Mouse (Mus musculus) brain, embryonic 18.5 days (tissue): ENCODE data around the gene Zfp335.
A peak's percentile ranks its signal among the peaks of the same experiment; 100 is the strongest.

Source experiments
- DNase-seq: peaks from one replicate; pipeline ENCODE4 v3.0.0-alpha.2; 2012; ENCODE audit warnings: low read depth, low spot score

The Zfp335 gene

DNA sequence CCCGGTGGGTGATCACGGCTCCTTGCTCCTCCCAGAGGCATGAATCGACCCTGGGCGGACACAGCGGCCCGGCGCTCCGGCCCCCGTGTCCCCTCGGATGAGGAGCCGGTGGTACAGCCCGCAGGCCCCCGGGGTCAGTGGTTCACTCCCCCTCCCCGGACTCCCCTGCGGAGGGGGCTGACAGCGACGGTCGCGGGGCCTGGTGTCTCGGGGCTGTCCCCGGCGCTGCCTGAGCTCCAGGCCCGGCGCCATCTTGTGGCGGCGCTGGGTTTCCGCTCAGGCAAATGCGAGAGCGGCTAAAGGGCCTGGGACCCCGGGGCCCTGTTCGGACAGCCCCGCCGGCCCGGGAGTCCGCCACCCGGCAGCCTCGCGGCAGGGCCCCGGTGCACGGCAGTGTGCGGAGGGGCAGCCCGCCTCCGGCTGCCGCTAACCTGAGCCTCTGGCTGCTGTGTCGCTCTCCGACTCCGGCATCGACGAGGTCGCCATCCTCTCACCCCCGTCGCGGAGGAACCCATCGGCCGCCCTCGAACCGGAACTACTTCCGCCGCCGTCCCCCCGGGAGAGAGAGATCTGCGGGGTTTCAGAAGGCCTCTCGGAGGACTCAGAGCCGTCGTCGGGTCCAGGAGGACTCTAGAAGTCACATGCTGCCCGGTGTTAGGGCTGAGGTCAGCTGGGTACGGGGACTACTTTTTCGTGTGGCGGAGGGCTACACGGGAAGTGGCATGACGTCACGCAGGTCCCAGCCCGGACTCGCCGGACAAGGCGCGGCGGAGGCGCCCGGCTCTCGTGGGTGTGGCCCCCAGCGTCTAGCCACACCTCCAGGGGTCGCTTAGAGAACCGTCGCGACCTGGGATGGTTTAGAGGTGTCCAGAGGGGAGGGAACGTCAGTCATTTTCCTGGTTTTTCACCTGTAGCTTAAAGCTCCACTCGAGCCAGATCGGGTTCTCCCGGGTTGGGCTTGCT, at the start of gene Zfp335:
TSS of gene Zfp335 (minus strand) at position 672 of the 963 bp plus-strand sequence.
- peak; percentile 88 for DNase-seq

DNA sequence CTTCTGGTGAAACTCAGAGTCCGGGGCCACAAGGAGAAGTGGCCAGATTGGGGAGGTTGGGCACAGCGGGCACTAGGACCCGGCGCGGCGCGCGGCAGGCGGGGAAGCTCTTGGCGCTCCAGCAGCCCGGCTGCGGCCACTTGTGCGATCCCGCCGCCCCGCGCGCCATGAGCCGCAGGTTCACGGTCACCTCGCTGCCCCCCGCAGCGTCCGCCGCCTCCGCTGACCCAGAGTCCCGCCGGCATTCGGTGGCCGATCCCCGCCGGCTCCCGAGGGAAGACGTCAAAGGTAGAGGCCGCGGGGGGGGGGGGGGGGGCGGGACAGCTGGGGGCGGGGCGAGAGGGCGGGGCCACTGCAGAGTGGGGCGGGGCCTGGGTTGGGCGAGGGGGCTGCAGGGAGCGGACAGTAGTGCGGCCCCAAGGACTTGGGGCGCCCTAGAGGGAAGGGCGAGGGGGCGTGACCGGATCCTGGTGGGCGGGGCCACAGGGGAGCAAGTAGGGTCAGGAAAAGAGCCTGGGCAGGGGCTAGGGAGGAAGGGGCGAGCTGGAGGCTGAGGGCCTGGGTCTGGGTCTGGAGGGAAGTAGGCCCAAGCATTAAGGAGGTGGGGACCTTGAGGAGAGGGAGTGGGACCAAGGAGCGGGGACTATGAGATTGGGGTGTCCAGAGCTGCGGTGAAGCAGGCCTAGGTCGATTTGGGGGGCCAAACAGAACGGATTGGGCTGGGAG, 49.3 kb upstream of the Zfp335 start, which contains the start of gene Slc12a5:
TSS of gene Slc12a5 (plus strand) at position 87 of the 726 bp plus-strand sequence.
- DNase-seq = no peak

DNA sequence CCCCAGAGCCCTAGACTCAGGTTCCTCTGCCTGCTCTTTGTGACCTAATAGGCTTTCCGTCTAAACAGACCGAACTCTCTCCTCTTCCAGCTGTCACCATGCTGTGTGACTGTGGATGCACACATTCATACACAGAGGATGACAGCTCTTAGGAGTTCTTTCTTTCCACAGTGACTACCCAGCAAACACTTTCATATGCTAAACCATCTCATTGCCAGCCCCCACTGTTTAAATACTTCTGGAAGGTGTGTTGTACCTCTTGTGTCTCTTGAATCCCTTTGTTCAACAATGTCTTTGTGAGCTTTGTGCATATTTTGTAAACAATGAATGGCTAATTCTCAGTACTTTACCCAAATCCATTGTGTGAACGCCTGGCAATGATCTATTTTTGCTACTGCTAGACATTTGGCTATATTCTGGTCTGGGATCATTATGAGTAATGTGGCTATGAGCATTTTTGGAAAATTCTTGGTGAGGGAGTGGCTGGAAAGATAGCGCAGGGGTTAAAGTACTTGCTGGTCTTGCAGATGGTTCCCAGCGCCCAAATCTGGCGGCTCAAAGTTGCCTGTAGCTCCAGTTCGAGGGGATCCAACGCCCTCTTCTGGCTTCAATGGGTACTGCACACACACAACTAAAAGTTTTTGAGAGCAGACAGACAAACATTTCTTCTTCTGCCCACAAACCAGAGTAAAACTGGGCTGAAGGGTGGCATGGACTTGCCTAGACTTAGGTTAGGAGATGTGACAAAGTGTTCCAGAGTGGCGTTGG, 46.2 kb upstream of the Zfp335 start:
- no peak for DNase-seq

DNA sequence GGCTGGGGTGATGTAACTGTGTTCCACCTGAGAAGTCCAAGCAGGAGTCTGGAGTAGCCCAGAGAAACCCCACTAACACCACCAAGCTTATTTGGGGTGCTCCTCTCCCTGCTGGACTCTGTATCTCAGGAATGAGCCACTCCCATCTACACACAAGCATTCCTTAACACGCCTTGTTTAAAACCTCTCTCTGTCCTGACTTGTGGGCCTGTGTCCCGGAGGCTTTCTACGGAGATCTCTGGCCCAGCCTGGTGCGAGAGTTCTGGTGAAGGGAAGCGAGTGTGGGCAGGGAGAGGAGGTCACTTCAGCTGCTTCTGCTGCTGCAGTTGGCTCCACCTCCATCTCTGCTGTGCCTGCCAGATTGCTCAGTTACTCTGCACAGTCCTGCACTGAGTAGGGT, 44.6 kb upstream of the Zfp335 start:
- no peak for DNase-seq

DNA sequence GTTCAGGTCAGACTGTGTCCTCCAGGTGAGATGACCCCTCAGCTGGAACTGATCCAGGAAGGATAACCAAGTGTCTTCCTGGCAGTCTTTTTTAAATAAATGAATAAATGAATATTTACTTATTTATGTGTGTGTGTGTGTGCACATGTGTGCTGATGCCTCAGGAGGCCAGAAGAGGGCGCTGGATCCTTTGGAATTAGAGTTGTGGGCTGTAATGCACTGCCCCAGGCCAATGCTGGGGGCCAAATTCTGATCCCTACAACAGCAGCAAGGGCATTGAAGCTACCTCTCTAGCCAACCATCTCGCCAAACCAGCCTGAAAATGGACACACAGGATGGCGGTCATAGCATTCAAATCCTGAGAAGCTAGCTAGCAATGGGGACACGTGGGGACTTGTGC, 44.2 kb upstream of the Zfp335 start:
- DNase-seq = no peak

DNA sequence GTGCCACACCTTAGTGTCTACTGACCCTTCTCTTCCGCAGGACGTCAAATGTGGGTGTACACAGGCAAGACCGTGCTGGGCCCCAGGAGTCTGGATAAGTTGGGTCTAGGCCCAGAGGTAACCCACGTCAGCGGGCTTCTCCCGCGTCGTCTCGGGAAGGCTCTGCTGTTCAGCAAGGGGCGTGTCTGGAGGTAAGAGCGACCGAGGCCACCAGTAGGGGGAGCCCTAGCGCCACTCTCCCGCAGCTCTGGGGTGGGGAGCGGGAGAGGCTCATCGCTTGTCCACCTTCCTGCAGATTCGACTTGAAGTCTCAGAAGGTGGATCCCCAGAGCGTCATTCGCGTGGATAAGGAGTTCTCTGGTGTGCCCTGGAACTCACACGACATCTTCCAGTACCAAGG, 41.7 kb upstream of the Zfp335 start:
- no peak for DNase-seq

DNA sequence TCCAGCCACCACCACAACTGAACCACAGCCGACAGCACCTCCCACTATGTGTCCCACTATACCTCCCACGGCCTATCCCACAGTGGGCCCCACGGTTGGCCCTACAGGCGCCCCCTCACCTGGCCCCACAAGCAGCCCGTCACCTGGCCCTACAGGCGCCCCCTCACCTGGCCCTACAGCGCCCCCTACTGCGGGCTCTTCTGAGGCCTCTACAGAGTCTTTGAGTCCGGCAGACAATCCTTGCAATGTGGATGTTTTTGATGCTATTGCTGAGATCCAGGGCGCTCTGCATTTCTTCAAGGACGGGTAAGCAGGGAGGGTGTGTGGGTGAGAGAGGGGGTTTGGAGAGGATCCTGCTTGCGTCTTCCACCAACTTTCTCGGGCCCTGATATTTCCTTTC, 40.9 kb upstream of the Zfp335 start:
- DNase-seq = no peak

DNA sequence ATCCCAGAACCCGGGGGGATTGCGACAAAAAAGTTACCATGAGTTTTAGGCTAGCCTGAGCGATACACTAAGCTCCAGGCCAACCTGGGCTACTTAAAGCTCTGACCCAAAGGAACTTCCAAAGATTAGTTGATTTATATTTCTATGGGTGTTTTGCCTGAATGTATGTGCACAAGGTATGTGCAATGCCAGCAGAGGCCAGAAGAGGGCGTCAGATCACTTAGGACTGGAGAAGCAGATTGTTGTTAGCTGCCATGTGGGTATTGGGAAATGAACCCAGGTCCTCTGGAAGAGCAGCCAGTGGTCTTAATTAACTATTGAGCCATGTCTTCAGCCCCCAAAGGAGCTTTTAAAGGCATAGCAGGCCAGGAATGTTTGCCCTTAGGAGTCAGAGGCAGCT, 40.2 kb upstream of the Zfp335 start:
- DNase-seq = no peak

DNA sequence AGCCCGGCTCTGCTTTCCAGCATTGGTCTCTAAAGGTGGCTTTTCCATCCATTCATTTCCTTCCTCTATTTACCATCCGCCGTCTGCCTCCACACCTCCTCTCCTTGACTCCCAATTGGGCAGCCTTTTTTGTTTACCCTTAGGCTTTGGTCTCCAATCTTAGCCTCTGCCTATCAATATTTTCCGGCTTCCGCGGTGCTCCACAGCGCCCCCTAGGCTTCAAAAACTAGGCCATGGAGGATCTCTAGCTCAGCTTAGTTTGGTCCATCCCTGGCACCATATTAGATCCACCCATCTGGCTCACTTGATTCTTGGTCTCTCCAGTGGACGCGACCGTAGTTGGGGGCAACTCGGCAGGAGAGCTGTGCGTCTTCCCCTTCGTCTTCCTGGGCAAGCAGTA, 38.9 kb upstream of the Zfp335 start:
- no peak for DNase-seq

DNA sequence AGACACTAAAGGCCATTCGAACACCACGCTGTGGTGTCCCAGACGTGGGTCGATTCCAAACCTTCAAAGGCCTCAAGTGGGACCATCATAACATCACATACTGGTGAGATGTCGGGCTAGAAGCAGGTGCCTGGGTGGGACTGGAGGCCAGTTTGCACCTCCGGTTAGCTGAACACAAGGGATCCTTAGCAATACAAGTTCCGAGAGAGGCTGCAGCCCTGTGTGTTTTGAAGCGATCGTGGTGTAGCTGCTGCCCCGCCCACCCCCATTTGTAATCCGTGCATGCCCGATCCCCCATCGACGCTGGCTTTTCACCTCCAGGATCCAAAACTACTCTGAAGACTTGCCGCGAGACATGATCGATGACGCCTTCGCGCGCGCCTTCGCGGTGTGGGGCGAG, 37.4 kb upstream of the Zfp335 start:
- DNase-seq = no peak

DNA sequence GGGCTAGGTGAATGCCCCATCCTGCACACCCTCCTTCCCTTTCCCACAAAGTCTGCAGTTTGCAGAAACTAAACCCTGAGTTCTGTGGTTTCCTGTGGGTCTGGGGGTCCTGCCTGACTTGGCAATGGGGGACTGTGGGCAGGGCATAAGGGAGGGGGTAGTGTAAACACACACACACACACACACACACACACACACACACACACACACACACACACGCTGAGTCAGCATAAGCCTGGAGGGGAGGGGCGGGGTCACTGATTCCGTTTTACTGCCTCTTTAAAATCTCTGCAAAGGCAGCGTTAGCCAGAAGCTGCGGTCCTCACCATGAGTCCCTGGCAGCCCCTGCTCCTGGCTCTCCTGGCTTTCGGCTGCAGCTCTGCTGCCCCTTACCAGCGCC, 36.4 kb upstream of the Zfp335 start:
- no peak for DNase-seq

DNA sequence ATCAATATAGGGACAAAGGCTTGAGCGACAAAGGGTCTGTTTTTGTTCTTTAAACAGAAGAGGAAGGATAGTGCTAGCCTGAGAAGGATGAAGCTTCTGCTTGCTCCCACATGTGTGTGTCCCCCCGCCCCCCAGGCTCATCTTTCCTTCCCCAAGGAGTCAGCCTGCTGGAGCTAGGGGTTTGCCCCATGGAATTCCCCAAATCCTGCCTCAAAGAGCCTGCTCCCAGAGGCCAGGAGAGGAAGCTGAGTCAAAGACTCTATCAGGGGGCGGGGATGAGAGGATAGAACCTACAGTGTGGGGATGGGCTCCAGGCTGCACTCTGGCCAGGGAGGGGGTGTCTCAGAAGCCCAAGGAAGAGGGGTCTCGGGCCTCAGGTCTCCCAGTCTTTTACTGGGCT, 35.9 kb upstream of the Zfp335 start:
- no peak for DNase-seq

DNA sequence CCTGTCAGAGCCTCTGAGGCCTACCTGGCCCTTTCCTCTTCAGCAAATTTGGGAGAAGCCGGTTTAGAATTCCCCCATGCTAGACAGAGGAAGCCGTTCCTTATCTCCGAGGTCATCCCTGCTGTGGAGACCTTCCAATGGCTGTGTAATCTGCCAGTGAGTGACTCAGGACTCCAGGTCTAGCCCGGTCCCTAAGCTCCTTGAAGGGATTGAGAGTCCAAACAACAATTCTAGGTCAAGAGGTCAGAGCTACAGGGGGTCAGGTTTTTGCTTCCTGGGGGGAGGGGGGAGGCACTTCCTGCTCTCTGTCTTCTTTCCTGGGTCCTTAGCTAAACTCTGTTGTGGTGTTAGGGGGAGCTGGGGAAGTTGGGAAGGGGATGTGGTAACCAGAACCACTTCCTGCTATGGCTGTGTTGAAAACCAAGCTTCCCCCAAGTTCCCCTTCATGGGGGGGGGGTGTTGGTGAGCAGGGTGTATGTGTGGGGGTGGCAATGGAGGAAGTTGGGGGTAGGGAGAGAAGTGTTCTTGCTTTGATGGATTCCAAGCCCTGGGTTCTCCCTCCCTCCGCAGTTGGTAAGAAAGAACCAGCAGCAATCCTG, 31.2 kb upstream of the Zfp335 start:
- DNase-seq = no peak

DNA sequence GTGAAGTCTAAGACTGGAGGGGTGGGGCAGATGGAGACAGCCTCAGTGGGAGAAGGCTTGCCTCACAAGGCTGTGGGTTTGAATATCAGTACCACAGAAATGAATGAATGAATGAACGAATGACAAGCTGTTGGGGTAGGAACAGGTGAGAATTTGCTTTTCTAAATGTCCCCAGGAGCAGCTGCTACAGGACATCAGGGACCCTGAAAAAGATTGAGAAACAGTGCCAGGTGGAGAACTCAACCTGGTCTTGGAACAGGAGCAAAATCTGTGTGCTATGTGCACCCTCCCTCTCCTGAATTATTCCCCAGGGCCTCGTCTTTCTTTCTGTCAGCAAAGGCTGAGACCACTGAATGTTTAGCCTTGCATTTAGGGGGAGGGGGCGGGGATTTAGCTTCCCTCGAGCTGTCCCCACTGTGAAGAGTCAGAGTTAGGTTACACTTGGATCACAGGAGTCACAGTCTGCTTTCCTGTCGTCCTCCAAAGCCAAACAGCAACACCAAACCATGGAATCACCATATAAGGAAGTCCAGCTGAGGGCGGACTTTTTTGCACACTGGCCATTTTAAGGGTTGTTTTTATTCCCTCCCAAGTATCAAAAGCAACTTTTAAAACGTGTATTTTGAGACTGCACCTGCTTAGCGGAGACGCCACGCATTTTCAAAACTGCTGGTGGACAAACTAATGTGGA, 28.7 kb upstream of the Zfp335 start, which contains the start of gene Mmp9:
TSS of gene Mmp9 (plus strand) at position 641 of the 691 bp plus-strand sequence.
- DNase-seq = no peak

DNA sequence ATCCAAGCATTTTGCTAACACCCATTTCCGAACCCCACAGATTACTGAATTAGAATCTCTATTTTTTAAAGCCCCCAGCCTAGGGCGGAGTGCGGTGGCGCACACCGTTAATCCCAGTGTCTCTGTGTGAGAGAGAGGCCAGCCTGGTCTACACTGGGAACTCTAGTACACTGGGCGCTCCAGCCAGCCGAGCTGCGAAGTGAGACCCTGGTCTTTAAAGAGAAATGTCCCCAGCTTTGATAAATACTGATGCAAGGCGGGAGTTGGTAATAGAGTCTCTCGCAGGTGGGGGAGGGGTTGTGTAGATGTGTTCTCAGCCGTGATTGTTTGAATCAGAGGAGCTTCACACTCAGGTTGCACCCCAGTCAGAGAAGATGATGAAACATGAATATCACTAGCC, 27.5 kb upstream of the Zfp335 start:
- DNase-seq = no peak

DNA sequence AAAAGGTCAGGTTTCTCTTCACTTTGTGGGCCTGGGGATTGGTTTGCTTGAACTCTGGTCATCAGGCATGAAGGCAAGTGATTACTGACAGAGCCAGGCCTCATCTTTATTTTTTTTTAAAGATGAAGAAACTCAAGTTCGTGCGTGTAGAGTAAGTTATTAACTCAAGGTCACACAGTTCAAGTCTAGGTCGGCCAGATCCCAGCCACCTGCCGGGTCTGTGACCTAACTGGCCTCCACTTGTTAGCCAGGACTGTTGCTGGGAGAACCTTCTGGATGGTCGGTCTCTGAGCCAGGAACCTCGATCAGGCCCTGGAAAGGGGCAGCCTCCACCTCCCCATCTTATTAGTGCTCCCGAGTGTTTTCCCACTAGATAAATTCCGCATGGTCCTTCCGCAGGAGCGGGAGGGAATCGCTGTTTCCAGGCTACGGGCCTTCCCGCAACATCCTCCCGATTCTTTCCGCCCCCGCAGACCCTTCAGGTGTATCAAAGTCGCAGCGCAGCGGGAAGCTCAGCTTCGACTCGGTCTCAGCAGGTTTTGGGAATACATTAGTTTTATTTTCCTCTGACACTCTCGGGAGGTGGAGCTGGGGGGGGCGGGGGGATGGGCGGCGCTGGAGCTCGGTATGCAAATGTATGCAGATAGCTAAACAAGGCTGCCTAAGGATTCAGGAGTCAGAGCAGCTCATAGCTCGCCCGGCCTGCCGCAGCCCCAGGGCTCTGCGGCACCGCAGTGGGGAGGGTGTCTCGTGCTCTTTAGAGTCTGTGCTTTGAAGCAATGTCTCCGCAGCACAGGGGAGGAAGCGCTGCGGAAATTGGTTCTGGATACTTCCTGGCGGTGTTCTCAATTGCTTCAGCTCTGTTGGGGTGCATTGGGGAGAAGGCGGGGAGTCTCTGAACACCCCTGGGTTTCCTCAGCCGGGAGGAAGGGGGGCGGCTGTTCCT, 26.9 kb upstream of the Zfp335 start:
- no peak for DNase-seq

DNA sequence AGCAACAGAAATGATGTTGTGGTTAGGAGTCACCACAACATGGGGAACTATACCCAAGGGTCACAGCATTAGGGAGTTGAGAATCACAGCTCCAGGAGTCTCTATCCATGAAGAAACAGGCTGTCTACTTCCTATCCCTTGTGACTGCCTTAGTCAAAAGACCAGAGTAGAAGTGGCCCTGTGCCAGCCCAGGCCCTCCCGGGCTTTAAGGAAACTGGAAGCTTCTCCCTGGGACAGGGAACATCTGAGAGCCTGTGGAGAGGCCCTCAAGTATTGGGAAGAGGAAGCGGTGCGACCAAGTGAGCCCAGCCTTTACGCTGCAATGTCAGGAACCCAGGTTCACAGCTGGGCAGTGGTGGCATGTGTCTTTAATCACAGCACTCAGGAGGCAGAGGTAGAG, 24.4 kb upstream of the Zfp335 start:
- DNase-seq = no peak

DNA sequence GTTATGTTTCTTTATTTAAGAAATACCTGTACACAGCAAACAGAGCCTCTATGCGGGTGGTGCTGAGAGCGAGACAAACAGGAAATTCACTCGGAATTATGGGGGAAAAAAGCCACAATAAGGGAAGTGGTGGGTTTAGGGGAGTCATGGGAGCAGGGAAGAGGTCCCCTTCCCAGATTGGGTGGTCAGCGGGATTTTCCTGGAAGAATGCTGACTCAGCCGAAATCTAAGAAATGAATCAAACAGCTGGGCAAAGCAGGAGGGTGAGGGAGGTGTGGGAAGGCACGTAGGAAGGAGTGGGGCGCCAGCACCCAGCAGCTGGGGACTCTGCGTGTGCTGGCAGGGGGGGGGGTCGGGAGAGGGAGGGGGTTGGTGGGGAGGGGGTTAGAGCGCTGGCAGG, 22.0 kb upstream of the Zfp335 start:
- DNase-seq = no peak

DNA sequence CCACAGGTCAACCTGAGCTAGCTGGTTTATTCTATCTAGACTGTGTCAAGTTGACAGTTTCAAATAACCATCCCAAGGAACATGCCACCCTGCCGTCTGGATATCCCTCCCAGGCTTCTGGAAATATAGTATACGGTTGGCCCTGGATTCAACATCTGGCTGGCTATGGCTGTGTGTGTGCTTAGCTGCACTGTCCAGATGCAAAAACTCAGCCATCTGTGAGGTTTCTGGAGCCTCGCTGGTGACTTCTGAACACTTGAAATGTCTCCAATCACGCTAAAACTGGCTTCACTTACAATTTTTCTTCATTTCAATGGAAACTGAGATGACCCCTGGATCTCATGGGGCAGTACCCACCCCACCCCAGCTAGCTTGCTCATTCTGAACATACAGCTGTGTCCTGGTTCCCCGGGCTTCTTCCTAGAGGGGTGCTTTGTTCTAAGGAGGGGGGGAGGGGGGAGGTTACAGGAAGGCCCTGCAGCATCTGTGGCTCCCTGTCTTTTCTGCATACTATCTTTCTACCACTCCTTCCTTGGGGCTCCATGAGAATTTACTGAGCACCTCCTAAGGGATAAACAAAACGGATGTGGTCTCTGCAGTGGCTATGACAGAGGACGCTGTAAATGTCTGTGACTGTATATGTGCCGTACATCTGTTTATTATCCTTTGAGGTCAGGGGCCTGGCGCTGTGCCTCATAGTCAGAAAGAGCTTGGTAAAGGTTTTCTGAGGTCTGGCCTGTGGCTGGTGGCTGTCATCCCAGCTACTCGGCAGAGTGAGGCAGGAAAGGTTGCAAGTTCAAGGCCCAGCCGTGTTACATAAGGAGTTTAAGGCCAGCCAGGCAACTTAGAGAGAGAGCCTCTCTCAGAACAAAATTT, 19.4 kb upstream of the Zfp335 start:
- no peak for DNase-seq
